Mouse (Mus musculus) limb, embryonic 14.5 days (tissue): ENCODE measurements around the gene Agk. TPM values are rescaled to one million over a fixed set of nuclear protein-coding genes. Genes with fewer than 3 reads are reported as not detected.

ENCODE experiments used
- ATAC-seq: fragments of 200-750 bp; cut with Nextera tagmentation; 2 replicates; pipeline ENCODE4 v1.8.0; 2017; ENCODE audit warnings: low read depth, moderate number of reproducible peaks, moderate TSS enrichment; ENCODE audit not compliant: low FRiP score
- DNase-seq: peaks from one replicate; pipeline ENCODE4 v3.0.0-alpha.2; 2015; ENCODE audit warnings: low spot score
- H3K27ac ChIP-seq: fragments of 300-500 bp; sonication (generic); replicated peaks from 2 replicates; pipeline ENCODE4 v1.5.1; 2014; ENCODE audit warnings: low read depth, mild to moderate bottlenecking, low read length, moderate library complexity, mixed read lengths
- H3K27me3 ChIP-seq: fragments of 300-500 bp; sonication (generic); 2 replicates; pipeline ENCODE4 v1.6.1; 2014; ENCODE audit warnings: low read length, mixed read lengths; ENCODE audit not compliant: control insufficient read depth, insufficient read depth
- H3K36me3 ChIP-seq: fragments of 300-500 bp; sonication (generic); 2 replicates; pipeline ENCODE4 v1.6.1; 2014; ENCODE audit warnings: mild to moderate bottlenecking, low read length, moderate library complexity, mixed read lengths; ENCODE audit not compliant: control insufficient read depth, insufficient read depth
- H3K4me1 ChIP-seq: fragments of 300-500 bp; sonication (generic); 2 replicates; pipeline ENCODE4 v1.6.1; 2014; ENCODE audit warnings: antibody characterized with exemption, low read length, mixed read lengths; ENCODE audit not compliant: control insufficient read depth, insufficient read depth
- H3K4me2 ChIP-seq: fragments of 300-500 bp; sonication (generic); replicated peaks from 2 replicates; pipeline ENCODE4 v1.6.1; 2014; ENCODE audit warnings: low read depth, mild to moderate bottlenecking, low read length, moderate library complexity; ENCODE audit not compliant: severe bottlenecking
- H3K4me3 ChIP-seq: fragments of 300-500 bp; sonication (generic); replicated peaks from 2 replicates; pipeline ENCODE4 v1.5.1; 2014; ENCODE audit warnings: low read length
- H3K9ac ChIP-seq: fragments of 300-500 bp; sonication (generic); 2 replicates; pipeline ENCODE4 v1.6.1; 2014; ENCODE audit warnings: mild to moderate bottlenecking, low read depth, low read length, moderate library complexity; ENCODE audit not compliant: severe bottlenecking
- H3K9me3 ChIP-seq: fragments of 300-500 bp; sonication (generic); 2 replicates; pipeline ENCODE4 v1.6.1; 2016; ENCODE audit warnings: low read length; ENCODE audit not compliant: control insufficient read depth
- POLR2A ChIP-seq: fragments of 200-500 bp; IDR thresholded peaks from 2 replicates; pipeline ENCODE4 v1.8.0; 2012; ENCODE audit warnings: inconsistent platforms, mild to moderate bottlenecking, moderate library complexity, borderline replicate concordance; ENCODE audit not compliant: insufficient read depth, insufficient read length; ENCODE audit errors: extremely low read depth
- WGBS: fragments of 180-500 bp; shearing (Covaris S2); extraction: QIAGEN DNeasy Blood & Tissue Kit; methylation state at CpG from one replicate; pipeline ENCODE4 v1.1.7; 2014; 5-methylcytosine and 5-hydroxymethylcytosine counted together
- polyA plus RNA-seq, 2 experiments: library from polyadenylated mRNA; depleted of rRNA in 1 of 2; stranded (reverse) in 1 of 2; unstranded in 1 of 2; fragments of >200 nt; fragmentation: Nextera tagmentation in 1 of 2; extraction: Ambion mirVana in 1 of 2; gene quantifications; 2 replicates each; pipeline versions ENCODE4 v1.2.1 to v1.2.3; 2012 to 2014

The Agk gene
- polyA plus RNA-seq, 2 experiments, result 32.1 to 43.5 TPM

DNA sequence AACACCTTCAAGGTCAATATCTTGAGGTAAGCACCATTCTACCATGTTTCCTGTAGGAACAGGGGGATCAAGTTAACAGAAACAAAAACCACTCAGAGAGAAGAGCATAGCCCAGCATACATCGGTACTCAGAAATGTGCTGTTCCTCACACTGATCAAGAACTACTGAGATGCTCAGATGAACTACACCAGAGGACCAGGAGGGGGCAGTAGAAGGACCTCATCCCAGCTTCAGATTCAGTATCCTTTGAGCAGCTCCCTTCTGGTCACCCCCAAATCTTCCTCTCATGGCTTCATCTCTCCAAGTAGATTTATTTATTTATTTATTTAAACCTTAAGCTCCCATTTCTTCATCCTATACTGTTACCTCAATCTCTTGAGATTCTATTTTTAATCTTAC, 98.8 kb downstream of the Agk start:
- peak; percentile 15 for DNase-seq
- H3K4me3 ChIP-seq, result no peak overlapping the region
- H3K36me3 ChIP-seq, result 0 out of 2 replicates have a peak, but pooled peaks cover 1% of the 10 kb centered on the region
- no peak overlapping the region for H3K4me2 ChIP-seq
- no peak overlapping the region for H3K9ac ChIP-seq
- WGBS, result 67% methylated on average over 1 of the region's 1 CpGs
- ATAC-seq, result no peak
- H3K4me1 ChIP-seq, result no peaks in the 10 kb centered on the region
- TF ChIP-seq POLR2A, result no peak
- no peaks in the 10 kb centered on the region for H3K27me3 ChIP-seq
- H3K9me3 ChIP-seq, result no peaks in the 10 kb centered on the region
- H3K27ac ChIP-seq, result no peak overlapping the region

DNA sequence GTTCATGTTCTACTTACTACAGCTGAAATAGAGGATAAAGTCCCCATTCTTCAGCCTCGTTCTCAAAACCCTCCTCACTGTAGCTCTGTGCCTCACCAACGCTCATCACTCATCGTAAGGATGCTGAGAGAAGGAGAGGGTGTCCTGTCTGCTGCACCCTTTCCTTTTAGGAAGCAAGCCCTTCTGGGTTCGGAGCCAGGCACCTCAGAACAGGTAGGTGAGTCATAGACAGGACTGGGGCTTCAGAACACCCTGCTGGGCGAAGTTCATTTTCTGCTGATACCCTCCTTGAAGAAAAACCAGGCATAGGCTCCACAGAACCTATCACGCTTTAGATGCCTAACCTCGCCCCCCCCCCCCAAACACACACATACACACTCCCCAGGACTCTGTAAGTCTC, 102.5 kb downstream of the Agk start:
- 81% methylated on average over 7 of the region's 7 CpGs for WGBS
- no peak for TF ChIP-seq POLR2A
- no peak for ATAC-seq

DNA sequence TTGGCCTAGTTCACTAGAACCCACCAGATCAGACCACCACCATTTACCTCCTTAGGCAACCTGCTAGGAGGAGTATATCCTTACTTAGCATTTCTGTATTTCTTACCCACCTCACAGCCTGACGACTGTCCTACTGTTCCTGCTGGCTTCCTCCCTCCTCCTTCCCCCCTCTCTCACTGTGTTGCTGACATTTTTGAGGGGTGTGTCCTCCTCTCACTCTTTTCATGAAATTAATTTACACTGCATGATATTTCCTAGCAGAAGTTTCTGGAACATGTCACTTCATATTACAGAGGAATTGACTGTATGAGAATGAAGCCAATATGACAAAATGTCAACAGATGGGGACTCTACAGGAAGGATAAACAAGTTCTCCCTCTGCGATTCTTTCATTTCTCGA, 103.7 kb downstream of the Agk start:
- no peak for TF ChIP-seq POLR2A
- Histone ChIP-seq H3K36me3 (no peaks in the 10 kb centered on the region), H3K9me3 (no peaks in the 10 kb centered on the region), H3K4me2 (no peak overlapping the region), H3K4me1 (peaks cover 7% of the 10 kb centered on the region; the same call in 1 of the 2 replicates), H3K27ac (no peak overlapping the region), H3K9ac (no peak overlapping the region), H3K4me3 (no peak overlapping the region), H3K27me3 (no peaks in the 10 kb centered on the region)
- 65% methylated on average over 3 of the region's 3 CpGs for WGBS
- DNase-seq (no peak), ATAC-seq (no peak)

More for the DNA sequence above, 102.5 kb downstream of the Agk start:
- Histone ChIP-seq H3K4me3 (no peak overlapping the region), H3K4me2 (no peak overlapping the region), H3K4me1 (peaks cover 7% of the 10 kb centered on the region; the same call in 1 of the 2 replicates), H3K27ac (no peak overlapping the region), H3K27me3 (no peaks in the 10 kb centered on the region), H3K9me3 (no peaks in the 10 kb centered on the region), H3K36me3 (no peaks in the 10 kb centered on the region), H3K9ac (no peak overlapping the region)
- DNase-seq, result no peak

DNA sequence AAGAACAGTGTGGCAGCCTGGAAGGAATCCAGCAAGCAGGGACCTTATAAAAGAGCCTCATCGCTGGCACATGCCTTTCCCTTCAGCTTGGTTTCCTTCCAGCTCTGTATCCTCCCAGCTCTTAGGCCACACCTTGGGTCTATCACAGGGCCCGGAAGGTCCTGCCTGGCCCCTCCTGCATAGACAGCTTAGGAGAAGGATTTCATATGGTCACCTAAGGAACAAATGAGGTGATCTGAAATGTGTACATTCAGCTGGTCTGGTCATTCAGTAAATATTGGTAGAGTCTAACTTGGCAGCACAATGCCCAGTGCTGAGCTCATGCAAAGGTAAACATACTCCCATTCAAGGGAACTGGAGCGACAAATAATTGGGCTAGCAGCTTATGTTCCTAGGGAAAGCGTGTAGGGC, 104.6 kb downstream of the Agk start:
- Histone ChIP-seq H3K9ac (no peak overlapping the region), H3K27ac (no peak overlapping the region), H3K4me3 (no peak overlapping the region), H3K4me2 (no peak overlapping the region), H3K27me3 (no peaks in the 10 kb centered on the region), H3K36me3 (no peaks in the 10 kb centered on the region), H3K4me1 (peaks cover 7% of the 10 kb centered on the region; the same call in 1 of the 2 replicates), H3K9me3 (no peaks in the 10 kb centered on the region)
- TF ChIP-seq POLR2A, result no peak
- 83% methylated on average over 4 of the region's 4 CpGs for WGBS
- DNase-seq (no peak), ATAC-seq (no peak)

DNA sequence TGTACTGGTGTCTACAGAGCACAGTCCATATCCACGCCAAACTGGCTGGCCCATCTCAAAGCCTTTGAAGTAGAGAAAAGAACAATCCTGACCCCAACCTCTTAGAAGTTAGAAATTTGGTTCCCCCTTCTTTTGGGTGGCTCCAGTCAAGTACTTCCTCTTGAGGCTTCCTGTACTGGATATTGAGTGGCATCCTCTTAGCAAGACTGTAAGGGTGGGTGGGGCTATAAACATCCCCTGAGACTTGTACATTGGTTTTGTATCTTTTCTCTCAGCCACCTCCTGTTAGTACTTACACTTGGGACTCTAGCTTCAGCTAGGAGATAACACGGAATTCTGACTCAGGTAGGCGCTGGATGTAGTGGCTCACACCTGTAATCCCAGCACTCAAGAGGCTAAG, 105.3 kb downstream of the Agk start:
- Histone ChIP-seq H3K27ac (no peak overlapping the region), H3K36me3 (no peaks in the 10 kb centered on the region), H3K4me1 (peaks cover 11% of the 10 kb centered on the region; the same call in 1 of the 2 replicates), H3K27me3 (no peaks in the 10 kb centered on the region), H3K9me3 (no peaks in the 10 kb centered on the region), H3K9ac (no peak overlapping the region), H3K4me2 (no peak overlapping the region), H3K4me3 (no peak overlapping the region)
- WGBS, result 85% methylated on average over 3 of the region's 3 CpGs
- DNase-seq, result no peak
- ATAC-seq, result no peak
- no peak for TF ChIP-seq POLR2A

DNA sequence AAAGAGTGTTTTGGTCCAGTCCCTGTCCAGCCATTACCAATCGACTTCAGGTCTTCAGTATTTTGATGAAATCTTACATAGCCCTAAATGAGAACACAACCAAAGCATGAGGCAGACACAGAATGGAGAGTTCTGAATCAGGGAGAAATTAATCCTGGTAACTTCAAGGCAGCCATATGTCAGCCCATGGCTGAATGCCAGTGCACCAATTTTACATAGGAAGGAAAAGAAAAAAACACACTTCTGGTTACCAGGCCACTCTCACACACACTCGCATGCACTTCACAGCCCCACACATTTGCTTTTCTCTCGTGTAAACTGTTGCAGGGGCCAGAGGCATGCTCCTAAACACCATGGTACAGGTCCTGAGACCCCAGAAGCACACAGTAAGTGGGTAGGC, 105.9 kb downstream of the Agk start:
- H3K27me3 ChIP-seq, result no peaks in the 10 kb centered on the region
- WGBS, result 66% methylated on average over 3 of the region's 3 CpGs
- H3K9ac ChIP-seq, result no peak overlapping the region
- no peak for ATAC-seq
- no peaks in the 10 kb centered on the region for H3K9me3 ChIP-seq
- peaks cover 11% of the 10 kb centered on the region; the same call in 1 of the 2 replicates for H3K4me1 ChIP-seq
- DNase-seq, result no peak
- no peak overlapping the region for H3K4me3 ChIP-seq
- no peak overlapping the region for H3K4me2 ChIP-seq
- no peak overlapping the region for H3K27ac ChIP-seq
- H3K36me3 ChIP-seq, result no peaks in the 10 kb centered on the region
- no peak for TF ChIP-seq POLR2A
